Mouse (Mus musculus): ENCODE measurements at regions not wholly inside any gene's neighbourhood (a gene's known extent, or its start where the extent isn't known, plus 50 kb on each side); places are given as distances from the start of the nearest gene placed in this dataset.

- Histone ChIP-seq H3K4me1 (ENCODE audit: control insufficient read depth, insufficient read depth, low read length) (no peaks in the 10 kb centered on the region; the same call in 1 of the 2 replicates), H3K36me3 (ENCODE audit: control insufficient read depth, insufficient read depth, low read length) (no peaks in the 10 kb centered on the region), H3K27ac (ENCODE audit: control insufficient read depth, insufficient read depth, low read depth, low read length) (no peak overlapping the region), H3K4me3 (ENCODE audit: control insufficient read depth, low read depth, low read length) (no peak overlapping the region), H3K27me3 (ENCODE audit: control insufficient read depth, insufficient read depth, low read length) (no peaks in the 10 kb centered on the region)
- no peak for TF ChIP-seq POLR2A (IDR thresholded peaks at IDR 0.05; ENCODE audit: control insufficient read depth, low read depth, low read length)
- no peak for TF ChIP-seq CTCF (IDR thresholded peaks at IDR 0.05; ENCODE audit: control insufficient read depth, insufficient read depth, insufficient replicate concordance, low read depth, low read length)
Measured at GRCm38 (mm10) chr2:166408806-166409205, 253.3 kb upstream of the Sulf2 start.

- Histone ChIP-seq H3K27me3 (ENCODE audit: control insufficient read depth, insufficient read depth, low read length) (no peaks in the 10 kb centered on the region), H3K4me1 (ENCODE audit: control insufficient read depth, insufficient read depth, low read length) (no peaks in the 10 kb centered on the region; the same call in 1 of the 2 replicates), H3K27ac (ENCODE audit: control insufficient read depth, insufficient read depth, low read depth, low read length) (no peak overlapping the region), H3K4me3 (ENCODE audit: control insufficient read depth, low read depth, low read length) (no peak overlapping the region), H3K36me3 (ENCODE audit: control insufficient read depth, insufficient read depth, low read length) (no peaks in the 10 kb centered on the region)
- TF ChIP-seq POLR2A (IDR thresholded peaks at IDR 0.05; ENCODE audit: control insufficient read depth, low read depth, low read length), result no peak
Measured at GRCm38 (mm10) chr2:166408009-166408408, 252.5 kb upstream of the Sulf2 start.

- Histone ChIP-seq H3K27ac (ENCODE audit: control insufficient read depth, insufficient read depth, low read depth, low read length) (no peak overlapping the region), H3K4me3 (ENCODE audit: control insufficient read depth, low read depth, low read length) (no peak overlapping the region), H3K4me1 (ENCODE audit: control insufficient read depth, insufficient read depth, low read length) (no peaks in the 10 kb centered on the region; the same call in 1 of the 2 replicates), H3K36me3 (ENCODE audit: control insufficient read depth, insufficient read depth, low read length) (no peaks in the 10 kb centered on the region), H3K27me3 (ENCODE audit: control insufficient read depth, insufficient read depth, low read length) (no peaks in the 10 kb centered on the region)
- no peak for TF ChIP-seq CTCF (IDR thresholded peaks at IDR 0.05; ENCODE audit: control insufficient read depth, insufficient read depth, insufficient replicate concordance, low read depth, low read length)
- no peak for TF ChIP-seq POLR2A (IDR thresholded peaks at IDR 0.05; ENCODE audit: control insufficient read depth, low read depth, low read length)
Measured at GRCm38 (mm10) chr2:166406826-166407225, 251.4 kb upstream of the Sulf2 start.

GRCm38 (mm10) chr2:166403319-166403718 is 247.9 kb upstream of the Sulf2 start:
- no peak overlapping the region for H3K27ac ChIP-seq (ENCODE audit: control insufficient read depth, insufficient read depth, low read depth, low read length)
- no peak overlapping the region for H3K4me3 ChIP-seq (ENCODE audit: control insufficient read depth, low read depth, low read length)
- TF ChIP-seq POLR2A (IDR thresholded peaks at IDR 0.05; ENCODE audit: control insufficient read depth, low read depth, low read length) (no peak), CTCF (IDR thresholded peaks at IDR 0.05; ENCODE audit: control insufficient read depth, insufficient read depth, insufficient replicate concordance, low read depth, low read length) (no peak)
- no peaks in the 10 kb centered on the region; the same call in 1 of the 2 replicates for H3K4me1 ChIP-seq (ENCODE audit: control insufficient read depth, insufficient read depth, low read length)
- no peaks in the 10 kb centered on the region for H3K27me3 ChIP-seq (ENCODE audit: control insufficient read depth, insufficient read depth, low read length)
- H3K36me3 ChIP-seq (ENCODE audit: control insufficient read depth, insufficient read depth, low read length), result no peaks in the 10 kb centered on the region

GRCm38 (mm10) chr2:166401860-166402259 is 246.4 kb upstream of the Sulf2 start:
- Histone ChIP-seq H3K27ac (ENCODE audit: control insufficient read depth, insufficient read depth, low read depth, low read length) (no peak overlapping the region), H3K27me3 (ENCODE audit: control insufficient read depth, insufficient read depth, low read length) (no peaks in the 10 kb centered on the region), H3K4me1 (ENCODE audit: control insufficient read depth, insufficient read depth, low read length) (no peaks in the 10 kb centered on the region; the same call in 1 of the 2 replicates), H3K4me3 (ENCODE audit: control insufficient read depth, low read depth, low read length) (no peak overlapping the region), H3K36me3 (ENCODE audit: control insufficient read depth, insufficient read depth, low read length) (no peaks in the 10 kb centered on the region)
- TF ChIP-seq POLR2A (IDR thresholded peaks at IDR 0.05; ENCODE audit: control insufficient read depth, low read depth, low read length), result no peak

GRCm38 (mm10) chr2:166400304-166400703 is 244.8 kb upstream of the Sulf2 start:
- Histone ChIP-seq H3K36me3 (ENCODE audit: control insufficient read depth, insufficient read depth, low read length) (no peaks in the 10 kb centered on the region), H3K4me3 (ENCODE audit: control insufficient read depth, low read depth, low read length) (no peak overlapping the region), H3K4me1 (ENCODE audit: control insufficient read depth, insufficient read depth, low read length) (no peaks in the 10 kb centered on the region; the same call in 1 of the 2 replicates), H3K27ac (ENCODE audit: control insufficient read depth, insufficient read depth, low read depth, low read length) (no peak overlapping the region), H3K27me3 (ENCODE audit: control insufficient read depth, insufficient read depth, low read length) (no peaks in the 10 kb centered on the region)
- TF ChIP-seq POLR2A (IDR thresholded peaks at IDR 0.05; ENCODE audit: control insufficient read depth, low read depth, low read length) (no peak), CTCF (IDR thresholded peaks at IDR 0.05; ENCODE audit: control insufficient read depth, insufficient read depth, insufficient replicate concordance, low read depth, low read length) (no peak)

- Histone ChIP-seq H3K4me3 (ENCODE audit: control insufficient read depth, low read depth, low read length) (no peak overlapping the region), H3K27me3 (ENCODE audit: control insufficient read depth, insufficient read depth, low read length) (no peaks in the 10 kb centered on the region), H3K27ac (ENCODE audit: control insufficient read depth, insufficient read depth, low read depth, low read length) (no peak overlapping the region), H3K36me3 (ENCODE audit: control insufficient read depth, insufficient read depth, low read length) (no peaks in the 10 kb centered on the region), H3K4me1 (ENCODE audit: control insufficient read depth, insufficient read depth, low read length) (no peaks in the 10 kb centered on the region; the same call in 1 of the 2 replicates)
- no peak for TF ChIP-seq CTCF (IDR thresholded peaks at IDR 0.05; ENCODE audit: control insufficient read depth, insufficient read depth, insufficient replicate concordance, low read depth, low read length)
- no peak for TF ChIP-seq POLR2A (IDR thresholded peaks at IDR 0.05; ENCODE audit: control insufficient read depth, low read depth, low read length)
Measured at GRCm38 (mm10) chr2:166399140-166399830, 243.8 kb upstream of the Sulf2 start.

- Histone ChIP-seq H3K27me3 (ENCODE audit: control insufficient read depth, insufficient read depth, low read length) (no peaks in the 10 kb centered on the region), H3K27ac (ENCODE audit: control insufficient read depth, insufficient read depth, low read depth, low read length) (no peak overlapping the region), H3K36me3 (ENCODE audit: control insufficient read depth, insufficient read depth, low read length) (no peaks in the 10 kb centered on the region), H3K4me1 (ENCODE audit: control insufficient read depth, insufficient read depth, low read length) (no peaks in the 10 kb centered on the region; the same call in 1 of the 2 replicates), H3K4me3 (ENCODE audit: control insufficient read depth, low read depth, low read length) (no peak overlapping the region)
- TF ChIP-seq POLR2A (IDR thresholded peaks at IDR 0.05; ENCODE audit: control insufficient read depth, low read depth, low read length) (no peak), CTCF (IDR thresholded peaks at IDR 0.05; ENCODE audit: control insufficient read depth, insufficient read depth, insufficient replicate concordance, low read depth, low read length) (no peak)
Measured at GRCm38 (mm10) chr2:166398774-166399139, 243.3 kb upstream of the Sulf2 start.
